Mouse (Mus musculus) telencephalon, adult 2 months (tissue): ENCODE data around the gene Gm20388.

ENCODE experiments used
- DNase-seq: peaks from one replicate; pipeline ENCODE4 v3.0.0-alpha.2; 2011; ENCODE audit warnings: low read depth, low spot score

Gm20388 gene

DNA sequence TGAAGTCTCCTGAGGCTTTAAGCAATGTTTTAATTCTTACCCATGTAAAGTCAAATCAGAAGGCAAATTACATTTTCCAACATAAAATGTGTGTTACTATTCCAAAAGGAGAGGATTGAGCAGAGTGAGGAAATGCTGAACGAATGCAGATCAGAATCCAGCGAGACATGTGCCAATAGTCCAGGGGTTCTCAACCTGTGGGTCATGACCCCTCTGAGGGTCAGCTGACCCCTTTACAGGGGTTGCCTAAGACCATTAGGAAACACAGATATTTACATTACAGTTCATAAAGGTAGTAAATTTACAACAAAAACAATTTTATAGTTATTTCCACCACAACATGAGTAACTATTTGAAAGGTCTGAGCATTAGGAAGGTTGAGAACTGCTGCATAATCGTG is 2480.1 kb downstream of the Gm20388 start:
- no peak for DNase-seq

DNA sequence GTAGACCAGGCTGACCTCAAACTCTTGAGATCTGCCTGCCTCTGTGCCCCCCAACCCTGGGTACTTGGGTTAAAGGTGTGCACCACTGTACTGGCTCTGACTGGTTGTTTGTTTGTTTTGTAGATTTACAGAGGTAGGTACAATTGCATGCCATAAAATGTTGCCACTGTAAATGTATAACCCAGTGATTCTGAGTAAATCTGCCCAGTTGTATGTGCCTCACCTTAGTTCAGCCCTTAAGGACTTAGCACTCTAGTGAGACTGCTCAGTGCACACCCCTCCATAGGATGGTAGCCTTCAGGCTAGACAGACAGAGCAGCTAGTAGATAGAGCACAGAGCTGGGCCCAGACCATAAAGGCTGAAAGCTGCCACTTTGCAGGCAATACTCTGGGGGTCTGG is 2483.1 kb downstream of the Gm20388 start:
- DNase-seq: no peak

- DNase-seq: no peak
These were observed 2484.7 kb downstream of the Gm20388 start for GRCm38 (mm10) chr8:122395291-122395690.

- no peak for DNase-seq
These were observed 2487.5 kb downstream of the Gm20388 start for GRCm38 (mm10) chr8:122398186-122398585.

DNA sequence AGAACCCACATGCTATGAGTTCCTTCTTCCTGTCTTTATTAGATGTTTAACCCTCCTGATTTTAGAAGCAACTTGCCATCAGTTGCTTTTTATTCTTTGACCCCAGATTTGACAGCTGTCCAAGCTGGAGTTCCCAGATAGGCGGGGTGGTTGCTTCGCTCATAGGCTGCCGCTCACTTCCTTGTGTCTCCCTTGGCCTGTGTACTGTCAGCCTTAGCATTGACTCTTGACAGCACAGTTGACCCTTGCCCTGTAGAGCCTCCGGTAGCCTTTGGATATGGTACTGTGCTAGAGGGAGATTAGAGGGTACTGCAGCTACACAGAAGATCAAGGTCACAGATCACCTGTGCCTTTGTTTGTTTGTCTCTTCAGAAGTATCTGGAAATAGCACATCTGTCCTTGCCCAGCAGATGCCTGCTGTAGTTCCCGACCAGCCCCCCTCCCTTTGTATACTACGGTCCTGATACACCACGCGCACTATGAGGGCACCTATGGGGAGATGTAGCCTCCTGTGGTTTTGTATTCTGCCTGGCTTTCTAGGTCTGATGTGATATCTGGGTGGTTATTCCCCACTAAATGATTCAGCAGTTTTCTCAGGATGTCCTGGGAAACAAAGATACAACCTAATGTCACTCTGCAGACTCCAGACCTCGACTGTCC is 2494.6 kb downstream of the Gm20388 start:
- no peak for DNase-seq

- no peak for DNase-seq
These were observed 2497.0 kb downstream of the Gm20388 start for GRCm38 (mm10) chr8:122407678-122408077.

DNA sequence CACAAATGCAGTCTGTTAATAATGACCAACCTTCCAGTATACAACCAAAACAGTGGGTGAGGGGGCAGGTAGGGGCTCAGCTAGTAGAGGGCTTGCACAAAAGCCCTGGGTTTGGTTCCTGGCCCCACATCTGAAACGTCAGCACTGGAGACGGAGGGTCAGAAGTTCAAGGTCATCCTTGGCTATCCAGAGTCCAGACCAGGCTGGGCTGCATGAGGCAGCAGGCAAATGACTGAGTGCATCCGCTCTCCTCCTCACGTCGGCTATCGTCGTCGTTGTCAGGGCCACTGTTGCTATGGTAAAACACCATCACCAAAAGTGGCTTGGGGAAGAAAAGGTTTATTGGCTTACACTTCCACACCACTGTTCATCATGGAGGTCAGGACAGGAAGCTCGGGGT is 2503.7 kb downstream of the Gm20388 start:
- no peak for DNase-seq

GRCm38 (mm10) chr8:122415554-122415953 is 2504.9 kb downstream of the Gm20388 start:
- no peak for DNase-seq

DNA sequence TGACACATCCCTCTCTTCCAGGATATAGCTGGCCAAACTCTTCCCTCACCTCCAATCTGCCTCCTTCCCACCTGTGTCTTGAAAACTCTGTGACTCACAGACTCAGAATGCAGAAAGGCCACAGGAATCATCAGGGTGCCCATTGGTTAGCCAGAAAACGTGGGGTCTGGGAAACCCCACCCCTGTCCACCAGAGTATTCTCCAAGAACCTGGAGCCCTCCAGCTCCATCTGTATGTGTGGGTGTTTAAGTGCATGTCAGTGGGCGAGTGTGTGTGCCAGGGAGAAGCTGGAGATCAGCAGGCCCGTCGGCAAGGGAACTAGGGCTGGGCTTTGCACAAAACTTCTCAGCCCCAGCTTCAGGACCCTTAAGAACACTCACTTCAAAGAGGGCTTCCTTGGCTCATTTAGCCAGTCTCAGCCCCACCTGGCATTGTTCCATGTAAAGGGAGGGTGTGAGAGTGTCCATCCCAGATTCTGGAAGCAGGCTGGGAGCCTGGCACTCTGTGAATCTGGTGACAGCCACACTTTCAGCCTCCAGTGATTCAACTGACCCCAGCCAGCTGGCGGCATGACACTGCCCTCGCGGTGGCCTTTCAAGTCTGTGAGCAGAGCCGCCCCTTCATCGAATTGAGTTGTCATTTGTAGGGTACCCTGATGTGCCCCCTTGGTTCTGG is 2509.4 kb downstream of the Gm20388 start:
- DNase-seq: peak; percentile 49

DNA sequence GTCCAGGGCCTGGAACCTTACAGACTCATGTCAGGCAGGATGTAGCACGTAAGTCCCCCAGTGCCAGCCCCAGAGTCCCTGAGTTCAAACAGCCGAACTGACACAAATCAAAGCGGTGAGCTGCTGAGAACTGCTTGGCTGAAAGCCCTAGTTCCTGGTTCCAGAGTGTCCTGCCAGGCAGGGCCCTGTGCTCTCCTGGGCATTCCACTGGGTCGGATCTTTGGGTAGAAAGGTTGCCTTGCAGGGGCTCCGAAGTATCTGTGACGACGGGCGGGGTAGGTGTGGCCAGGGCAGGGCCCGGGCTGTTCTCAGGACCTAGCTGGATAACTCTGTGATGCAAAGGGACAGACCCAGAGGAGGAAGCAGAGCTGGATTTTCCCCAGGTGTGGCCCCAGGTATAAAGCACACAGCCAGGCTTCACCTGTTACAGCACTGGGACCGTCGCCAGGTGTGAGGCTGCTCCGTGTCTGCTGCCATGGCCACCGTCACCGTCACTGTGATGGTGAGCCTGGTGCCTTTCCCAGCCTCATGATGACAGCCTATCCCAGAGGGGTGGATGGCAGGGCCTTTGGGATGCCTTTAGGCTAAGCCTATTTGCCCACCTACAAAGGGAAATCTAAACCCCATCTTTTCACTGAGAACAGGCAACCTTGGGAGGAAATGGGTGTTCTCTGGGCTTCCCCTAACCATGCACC is 2510.9 kb downstream of the Gm20388 start, which contains the start of gene Il17c:
Gene Il17c (plus strand): TSS at position 645 of the 695 bp plus-strand sequence.
- DNase-seq: no peak

DNA sequence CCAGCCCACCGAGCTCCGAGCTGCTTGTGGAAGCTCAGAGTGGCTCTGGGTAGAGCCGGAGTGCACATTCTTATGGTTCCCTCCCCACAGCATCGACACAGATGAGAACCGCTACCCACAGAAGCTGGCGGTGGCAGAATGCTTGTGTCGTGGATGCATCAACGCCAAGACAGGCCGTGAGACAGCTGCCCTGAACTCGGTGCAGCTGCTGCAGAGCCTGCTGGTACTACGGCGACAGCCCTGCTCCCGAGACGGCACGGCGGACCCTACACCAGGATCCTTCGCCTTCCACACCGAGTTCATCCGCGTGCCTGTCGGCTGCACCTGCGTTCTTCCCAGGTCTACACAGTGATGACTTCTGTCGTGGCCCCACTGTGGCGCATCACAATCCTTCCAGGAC is 2512.6 kb downstream of the Gm20388 start:
- no peak for DNase-seq

GRCm38 (mm10) chr8:122423659-122424058 is 2513.0 kb downstream of the Gm20388 start:
- DNase-seq: no peak

- DNase-seq: no peak
These were observed 2515.5 kb downstream of the Gm20388 start for GRCm38 (mm10) chr8:122426145-122426544.

GRCm38 (mm10) chr8:122427607-122428006 is 2517.0 kb downstream of the Gm20388 start:
- DNase-seq: no peak

DNA sequence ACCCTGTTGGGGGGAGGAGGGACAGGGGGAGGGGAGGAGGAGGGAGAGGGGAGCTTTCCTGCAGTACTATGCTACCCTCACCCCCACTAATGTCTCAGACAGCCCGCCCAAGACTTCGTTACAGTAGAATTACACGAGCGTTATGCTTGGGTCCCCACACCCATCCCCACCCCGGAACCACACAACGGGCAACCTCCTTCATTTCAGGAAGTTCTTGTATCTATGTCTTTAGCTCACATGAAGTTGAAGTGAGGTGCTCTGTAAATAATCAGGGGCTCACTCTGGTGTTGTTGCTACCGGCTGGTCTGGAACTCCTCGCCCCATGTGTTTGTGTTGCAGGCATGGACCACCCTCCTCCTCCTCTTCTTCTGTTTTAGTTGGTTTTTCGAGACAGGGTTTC is 2517.5 kb downstream of the Gm20388 start:
- DNase-seq: no peak

DNA sequence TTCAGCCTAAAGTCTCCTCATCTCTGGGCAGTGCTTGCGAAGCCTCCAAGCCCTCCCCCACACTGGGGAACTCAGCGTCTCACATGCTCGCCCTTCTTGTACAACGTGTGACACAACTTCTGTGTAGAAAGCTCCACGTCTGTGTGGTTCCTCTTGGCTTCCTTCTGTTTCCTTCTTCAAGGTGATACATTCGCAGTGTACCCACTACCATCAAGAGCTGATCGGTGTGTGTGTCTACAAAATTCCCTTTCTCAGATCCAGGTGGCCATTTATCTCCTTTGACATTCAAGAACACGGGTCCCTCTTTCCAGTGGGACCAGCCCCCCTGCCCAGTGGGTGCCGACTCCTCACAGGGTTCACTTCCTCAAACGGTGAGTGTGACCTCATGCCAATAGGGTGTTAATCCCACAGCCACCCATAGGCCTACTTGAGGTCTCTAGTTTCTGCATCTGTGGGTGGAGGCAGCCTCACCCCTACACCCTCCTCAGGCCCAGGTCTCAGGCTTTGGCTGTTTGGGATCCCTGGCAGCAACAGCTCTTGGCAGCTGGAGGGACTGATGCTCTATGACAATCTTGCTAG is 2519.5 kb downstream of the Gm20388 start:
- no peak for DNase-seq

- DNase-seq: no peak
These were observed 2520.0 kb downstream of the Gm20388 start for GRCm38 (mm10) chr8:122430646-122431045.

DNA sequence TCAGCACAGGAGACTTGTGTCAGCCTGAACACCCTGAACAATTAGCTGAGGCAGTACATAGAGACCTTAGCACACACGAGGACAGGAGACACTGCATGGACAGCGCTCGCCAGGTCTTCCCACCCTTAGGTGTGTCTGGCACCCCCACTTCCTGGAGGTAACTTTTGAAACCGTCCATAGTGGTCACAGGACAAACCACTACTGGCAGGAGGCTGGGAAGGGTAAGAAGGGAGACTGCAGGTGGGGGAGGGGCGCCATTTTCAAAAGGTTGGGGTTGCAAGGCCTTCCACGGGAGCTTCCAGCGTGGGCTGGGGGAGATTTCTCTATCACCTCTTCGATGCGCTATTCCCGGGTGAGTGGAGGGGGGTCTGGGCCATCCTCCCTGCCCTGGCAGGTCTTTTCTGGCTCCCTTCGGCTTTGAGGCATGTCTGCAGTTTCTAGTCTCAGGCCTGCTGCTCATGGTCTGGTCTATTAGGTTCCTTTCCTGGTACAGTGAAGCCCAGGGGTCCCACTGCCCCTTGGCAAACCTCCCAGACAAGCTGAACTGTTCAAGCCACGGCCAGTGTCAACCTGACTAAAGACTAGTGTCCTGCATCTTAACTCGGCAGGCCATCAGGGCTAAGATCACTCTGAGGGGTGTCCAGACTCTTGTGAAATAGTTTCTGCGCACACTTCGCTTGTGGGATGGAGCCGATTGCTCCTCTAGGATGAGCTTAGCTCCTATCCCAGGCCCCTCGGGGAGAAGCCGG is 2521.2 kb downstream of the Gm20388 start:
- no peak for DNase-seq

DNA sequence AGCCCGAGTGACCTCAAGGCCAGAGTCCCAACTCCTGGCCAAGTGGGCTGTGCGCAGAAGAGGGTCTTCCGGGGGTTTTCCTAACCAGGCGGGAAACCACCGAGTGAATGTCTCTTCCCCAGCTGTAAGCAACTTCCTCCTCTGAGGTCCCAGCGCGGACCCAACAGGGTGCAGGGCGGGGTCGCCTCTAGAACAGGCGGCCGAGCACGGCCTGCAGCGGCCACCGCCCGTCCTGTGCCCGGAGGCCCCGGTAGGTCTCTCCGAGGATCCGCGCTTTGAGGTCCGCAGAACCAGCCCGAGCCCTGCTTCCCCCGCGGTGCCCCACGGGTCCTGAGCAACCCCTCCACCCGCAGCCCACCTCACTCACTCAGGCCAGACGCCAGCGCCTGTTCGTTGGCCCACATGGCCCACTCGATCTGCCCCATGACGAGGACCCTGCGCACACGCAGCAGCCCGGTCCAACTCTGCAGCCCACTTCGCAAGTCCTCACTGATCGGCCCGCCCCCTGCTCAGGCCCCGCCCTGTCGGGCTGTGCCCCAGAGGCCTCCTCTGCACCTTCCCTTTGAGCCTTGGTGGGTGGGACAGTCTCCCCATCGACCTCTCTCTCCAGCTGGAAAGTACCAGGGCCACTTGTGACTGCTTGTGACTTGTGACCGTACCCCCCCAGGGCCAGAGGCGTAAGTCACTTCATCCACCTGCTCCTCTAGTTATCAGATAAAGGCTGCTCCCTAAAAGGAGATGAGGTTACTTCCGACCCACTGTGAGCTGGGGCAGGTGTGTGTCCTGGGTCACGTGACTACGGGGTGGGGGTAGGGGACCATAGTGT is 2522.0 kb downstream of the Gm20388 start, which contains the start of gene Cyba:
Gene Cyba (minus strand): TSS at position 488 of the 826 bp plus-strand sequence.
- DNase-seq: no peak

DNA sequence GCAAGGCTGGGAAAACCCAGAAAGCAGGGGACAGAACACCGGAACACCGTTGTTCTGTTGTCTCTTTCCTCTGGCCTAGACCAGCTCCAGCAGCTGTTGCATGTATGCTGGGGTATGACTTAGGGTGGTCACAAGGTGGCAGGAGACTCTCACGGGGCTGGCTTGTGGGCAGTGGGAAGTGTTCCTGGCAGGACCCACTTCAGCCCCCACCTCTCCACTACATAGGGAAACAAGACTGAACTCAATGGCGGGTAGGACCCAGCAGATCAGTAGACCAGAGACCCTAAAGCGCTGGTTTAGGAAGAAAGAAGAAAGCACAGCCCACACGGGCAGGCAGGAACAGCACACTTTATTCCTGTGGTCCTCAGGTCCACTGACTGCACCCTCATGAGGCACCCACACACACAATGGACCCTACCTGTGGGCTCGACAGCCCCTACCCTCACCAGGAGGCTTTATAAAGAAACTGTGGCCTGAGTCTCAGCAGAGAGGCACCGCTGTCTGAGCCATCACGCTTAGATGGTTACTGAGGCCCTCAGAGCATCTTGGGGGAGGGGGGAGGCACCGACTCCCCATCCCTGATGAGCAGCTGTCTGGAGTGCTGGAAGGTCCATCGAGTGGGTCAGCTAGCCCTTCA is 2522.7 kb downstream of the Gm20388 start:
- DNase-seq: no peak
